Mouse (Mus musculus) midbrain, postnatal 0 days (tissue): ENCODE data around the gene Syt16. TPM values are rescaled to one million over a fixed set of nuclear protein-coding genes. Genes with fewer than 3 reads are reported as not detected.

Experiments used
- ATAC-seq: fragments of 200-750 bp; cut with Nextera tagmentation; 2 replicates; pipeline ENCODE4 v1.8.0; 2017; ENCODE audit warnings: moderate number of reproducible peaks, mild to moderate bottlenecking, moderate TSS enrichment, moderate library complexity; ENCODE audit not compliant: low FRiP score
- DNase-seq: peaks from one replicate; pipeline ENCODE4 v3.0.0-alpha.2; 2015; ENCODE audit warnings: low spot score
- H3K27ac ChIP-seq: fragments of 300-500 bp; sonication (generic); 2 replicates; pipeline ENCODE4 v1.5.1; 2014; ENCODE audit warnings: low read depth, mild to moderate bottlenecking, low read length, mixed read lengths
- H3K27me3 ChIP-seq: fragments of 300-500 bp; sonication (generic); 2 replicates; pipeline ENCODE4 v1.6.1; 2014; ENCODE audit warnings: low read length, control low read depth, mixed read lengths; ENCODE audit not compliant: insufficient read depth
- H3K36me3 ChIP-seq: fragments of 300-500 bp; sonication (generic); 2 replicates; pipeline ENCODE4 v1.6.1; 2014; ENCODE audit warnings: low read length, control low read depth, mixed read lengths; ENCODE audit not compliant: insufficient read depth
- H3K4me1 ChIP-seq: fragments of 300-500 bp; sonication (generic); 2 replicates; pipeline ENCODE4 v1.6.1; 2014; ENCODE audit warnings: mild to moderate bottlenecking, control low read depth, antibody characterized with exemption, low read length, mixed read lengths; ENCODE audit not compliant: insufficient read depth
- H3K4me2 ChIP-seq: fragments of 300-500 bp; sonication (generic); 2 replicates; pipeline ENCODE4 v1.6.1; 2014; ENCODE audit warnings: low read depth, mild to moderate bottlenecking, low read length, mixed read lengths; ENCODE audit not compliant: poor library complexity, severe bottlenecking
- H3K4me3 ChIP-seq: fragments of 300-500 bp; sonication (generic); 2 replicates; pipeline ENCODE4 v1.5.1; 2014; ENCODE audit warnings: low read depth, mild to moderate bottlenecking, low read length, moderate library complexity
- H3K9ac ChIP-seq: fragments of 300-500 bp; sonication (generic); replicated peaks from 2 replicates; pipeline ENCODE4 v1.6.1; 2014; ENCODE audit warnings: mild to moderate bottlenecking, low read length, moderate library complexity, mixed read lengths; ENCODE audit not compliant: poor library complexity, severe bottlenecking
- H3K9me3 ChIP-seq: fragments of 300-500 bp; sonication (generic); 2 replicates; pipeline ENCODE4 v1.6.1; 2016; ENCODE audit warnings: low read length, control low read depth
- CTCF ChIP-seq: IDR thresholded peaks from 2 replicates; pipeline ENCODE4 v1.5.1; 2016; ENCODE audit warnings: antibody characterized with exemption, mild to moderate bottlenecking
- WGBS: fragments of 180-500 bp; shearing (Covaris S2); extraction: QIAGEN DNeasy Blood & Tissue Kit; methylation state at CpG from one replicate; pipeline ENCODE4 v1.1.7; 2014; 5-methylcytosine and 5-hydroxymethylcytosine counted together
- polyA plus RNA-seq: library from polyadenylated mRNA; unstranded; fragments of >200 nt; fragmentation: Nextera tagmentation; extraction: Ambion mirVana; gene quantifications from 2 replicates; pipeline ENCODE4 v1.2.1, GENCODE M21; 2015
- total RNA-seq: library from RNA; depleted of rRNA; stranded (reverse); fragments of >200 nt; gene quantifications from 2 replicates; pipeline ENCODE4 v1.2.3, GENCODE M21; 2014

The Syt16 gene
- total and polyA plus RNA-seq, 2 experiments from 2014 or later: 77.3 to 95.2 TPM

DNA sequence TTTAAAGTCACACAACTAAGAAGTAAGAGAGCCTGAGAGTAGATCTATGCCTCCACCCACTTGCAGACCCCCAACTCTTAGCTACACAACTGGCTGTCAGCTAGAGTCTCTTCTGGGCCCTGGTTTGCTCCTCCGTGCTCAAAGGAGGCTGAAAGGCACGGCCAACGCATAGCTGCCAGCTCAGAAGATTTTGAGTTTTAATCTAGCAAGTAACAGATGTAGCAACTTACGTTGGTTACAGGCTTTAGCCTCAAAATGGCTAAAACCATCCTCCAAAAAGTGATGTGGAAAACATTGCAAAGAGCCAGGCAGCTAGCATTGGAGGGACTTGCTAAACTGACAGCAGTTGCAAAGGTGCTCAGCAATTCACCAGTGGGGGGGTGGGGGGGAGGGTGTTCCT is 293.5 kb downstream of the Syt16 start:
- Histone ChIP-seq H3K4me2 (no peak overlapping the region), H3K9ac (no peak overlapping the region), H3K36me3 (no peaks in the 10 kb centered on the region), H3K27ac (no peak overlapping the region), H3K9me3 (no peaks in the 10 kb centered on the region), H3K4me3 (no peak overlapping the region), H3K4me1 (0 out of 2 replicates have a peak, but pooled peaks cover 2% of the 10 kb centered on the region), H3K27me3 (no peaks in the 10 kb centered on the region; the same call in 1 of the 2 replicates)
- 85% methylated on average over 4 of the region's 4 CpGs for WGBS
- TF ChIP-seq CTCF: no peak
- DNase-seq (no peak), ATAC-seq (no peak)

DNA sequence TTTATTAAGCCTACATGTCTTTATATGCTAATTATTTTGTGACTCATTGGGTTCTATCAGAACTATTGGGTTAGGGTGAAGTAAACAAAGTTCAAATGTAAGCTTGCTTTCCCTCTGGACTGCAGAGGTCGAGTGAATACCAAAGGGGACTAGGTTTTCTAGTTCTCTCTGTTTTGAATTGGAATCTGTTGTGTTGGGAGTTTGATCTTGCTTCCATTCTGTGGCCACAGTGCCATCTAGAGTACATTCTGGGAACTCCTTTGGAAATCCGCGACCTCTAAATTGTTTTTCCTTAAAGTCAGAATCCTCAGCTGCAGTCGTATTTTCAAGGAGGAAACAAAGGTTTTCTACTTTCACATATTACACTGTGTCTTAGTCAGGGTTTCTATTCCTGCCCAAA is 296.2 kb downstream of the Syt16 start:
- peak; percentile 90 for TF ChIP-seq CTCF
- Histone ChIP-seq H3K27me3 (no peaks in the 10 kb centered on the region), H3K4me3 (no peak overlapping the region), H3K4me2 (no peak overlapping the region), H3K36me3 (no peaks in the 10 kb centered on the region), H3K9me3 (no peaks in the 10 kb centered on the region), H3K27ac (no peak overlapping the region), H3K4me1 (0 out of 2 replicates have a peak, but pooled peaks cover 2% of the 10 kb centered on the region), H3K9ac (no peak overlapping the region)
- no peak for ATAC-seq
- WGBS: 4% methylated on average over 4 of the region's 4 CpGs
- DNase-seq: peak; percentile 70

DNA sequence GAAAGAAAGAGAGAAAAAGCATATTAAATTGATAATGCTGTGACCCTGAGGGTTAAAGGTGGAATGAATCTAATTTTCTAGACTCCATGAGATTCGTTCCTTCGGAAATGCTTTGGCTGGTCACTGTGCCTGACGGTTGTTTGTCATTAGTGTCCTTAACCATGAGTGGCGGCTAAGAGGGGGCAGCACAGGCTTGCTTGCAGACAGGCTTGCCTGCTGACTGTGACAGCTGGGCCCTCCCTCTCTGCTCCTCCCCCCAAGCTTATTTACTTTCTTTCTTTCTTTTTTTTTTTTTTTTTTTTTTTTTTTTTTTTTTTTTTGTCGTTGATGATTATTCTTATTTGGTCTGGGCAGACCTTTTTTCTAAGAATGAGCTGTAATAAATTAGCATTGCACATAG is 298.9 kb downstream of the Syt16 start:
- no peak for ATAC-seq
- no peaks in the 10 kb centered on the region for H3K27me3 ChIP-seq
- H3K27ac ChIP-seq: no peak overlapping the region
- whole genome bisulfite sequencing: 66% methylated on average over 5 of the region's 5 CpGs
- no peak for DNase-seq
- H3K36me3 ChIP-seq: no peaks in the 10 kb centered on the region
- H3K9ac ChIP-seq: no peak overlapping the region
- no peaks in the 10 kb centered on the region for H3K9me3 ChIP-seq
- TF ChIP-seq CTCF: no peak
- H3K4me3 ChIP-seq: no peak overlapping the region
- H3K4me1 ChIP-seq: 0 out of 2 replicates have a peak, but pooled peaks cover 2% of the 10 kb centered on the region
- H3K4me2 ChIP-seq: no peak overlapping the region

DNA sequence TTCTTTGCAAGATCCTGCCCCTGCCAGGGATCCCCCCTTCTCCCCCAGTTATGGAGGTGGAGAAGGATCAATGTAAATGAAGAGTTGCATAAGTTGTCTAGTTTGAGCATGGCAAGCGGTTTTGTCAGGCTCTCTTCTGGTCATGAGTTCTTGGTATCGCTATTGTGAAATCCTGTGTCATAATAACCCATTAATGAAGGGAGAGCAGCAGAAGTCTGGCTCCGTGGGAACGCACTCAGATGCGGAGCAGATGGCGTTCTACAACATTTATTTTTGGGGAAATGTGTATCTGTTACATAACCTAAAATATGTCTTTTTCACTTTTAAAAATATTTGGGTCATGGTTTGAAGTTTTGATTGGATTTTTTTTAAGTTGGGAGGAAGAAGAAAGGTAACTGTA is 304.1 kb downstream of the Syt16 start:
- Histone ChIP-seq H3K9ac (no peak overlapping the region), H3K36me3 (no peaks in the 10 kb centered on the region), H3K4me2 (no peak overlapping the region), H3K4me3 (no peak overlapping the region), H3K27me3 (no peaks in the 10 kb centered on the region), H3K4me1 (no peaks in the 10 kb centered on the region), H3K9me3 (no peaks in the 10 kb centered on the region), H3K27ac (no peak overlapping the region)
- no peak for ATAC-seq
- WGBS: 93% methylated on average over 6 of the region's 6 CpGs
- DNase-seq: no peak
- TF ChIP-seq CTCF: no peak

DNA sequence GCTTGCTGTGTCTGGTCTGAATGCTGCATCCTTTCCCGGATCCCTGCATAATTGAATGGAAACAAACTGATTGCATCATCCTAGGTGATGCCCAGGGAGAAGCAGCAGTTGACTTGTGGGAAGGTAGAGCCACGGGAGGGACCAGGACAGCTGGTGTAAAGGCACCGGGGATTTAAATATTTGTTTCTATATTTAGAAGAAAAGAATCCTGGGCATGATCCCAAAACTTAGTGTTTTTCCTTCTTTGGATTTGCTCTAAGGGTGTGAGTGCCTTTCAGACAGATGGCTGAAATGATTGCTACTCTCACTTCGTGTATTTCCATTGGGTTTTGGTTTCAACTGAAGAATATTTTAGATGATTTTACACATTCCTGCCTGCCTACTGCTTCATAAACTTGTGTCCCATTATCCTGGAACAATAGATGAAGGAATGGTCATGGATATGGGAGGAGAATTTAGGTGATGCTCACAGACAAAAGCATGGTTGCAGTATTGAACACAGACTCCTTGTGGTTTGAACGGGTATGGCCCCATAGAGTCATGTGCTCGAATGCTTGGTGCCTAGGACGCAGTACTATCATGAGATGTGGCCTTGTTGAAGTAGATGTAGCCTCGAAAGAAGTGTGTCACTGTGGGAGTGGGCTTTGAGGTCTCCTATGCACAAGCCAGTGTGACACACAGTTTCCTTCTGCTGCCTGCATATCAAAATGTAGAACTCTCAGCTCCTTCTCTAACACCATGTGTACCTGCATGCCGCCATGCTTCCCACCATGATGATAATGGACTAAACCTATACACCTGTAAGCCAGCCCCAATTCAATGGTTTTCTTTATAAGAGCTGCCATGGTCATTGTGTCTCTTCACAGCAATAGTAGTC is 306.2 kb downstream of the Syt16 start:
- Histone ChIP-seq H3K27ac (no peak overlapping the region), H3K4me3 (no peak overlapping the region), H3K36me3 (no peaks in the 10 kb centered on the region), H3K4me1 (no peaks in the 10 kb centered on the region), H3K27me3 (no peaks in the 10 kb centered on the region), H3K9me3 (no peaks in the 10 kb centered on the region), H3K9ac (no peak overlapping the region), H3K4me2 (no peak overlapping the region)
- TF ChIP-seq CTCF: no peak
- WGBS: 68% methylated on average over 9 of the region's 9 CpGs
- no peak for ATAC-seq
- DNase-seq: peak; percentile 19

DNA sequence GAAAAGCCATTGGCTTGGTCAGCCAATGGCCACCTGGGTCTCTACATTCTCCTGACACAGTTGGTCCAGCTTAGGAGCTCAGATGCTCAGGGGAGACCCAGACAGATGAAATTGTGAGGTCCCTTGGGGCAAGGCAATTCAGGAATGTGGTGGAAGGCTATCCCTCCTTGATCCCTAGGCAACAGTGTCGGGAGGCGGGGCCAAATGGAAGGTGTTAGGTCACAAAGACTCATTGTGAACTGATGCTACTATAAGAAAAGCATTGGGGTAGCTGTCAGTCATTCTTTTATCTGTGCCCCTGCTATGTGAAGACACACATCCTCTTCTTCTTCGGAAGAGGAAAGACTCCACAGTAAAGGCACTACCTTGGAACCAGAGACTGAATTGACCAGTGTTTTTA is 315.1 kb downstream of the Syt16 start:
- no peak overlapping the region for H3K4me3 ChIP-seq
- H3K27ac ChIP-seq: no peak overlapping the region
- no peaks in the 10 kb centered on the region for H3K9me3 ChIP-seq
- 72% methylated on average over 3 of the region's 3 CpGs for WGBS
- H3K4me1 ChIP-seq: no peaks in the 10 kb centered on the region
- ATAC-seq (no peak), DNase-seq (no peak)
- H3K27me3 ChIP-seq: no peaks in the 10 kb centered on the region
- H3K36me3 ChIP-seq: no peaks in the 10 kb centered on the region
- no peak overlapping the region for H3K4me2 ChIP-seq
- no peak overlapping the region for H3K9ac ChIP-seq
- TF ChIP-seq CTCF: no peak
